Mouse (Mus musculus) neural tube, embryonic 11.5 days (tissue): ENCODE data around the gene Rwdd1. TPM values are rescaled to one million over a fixed set of nuclear protein-coding genes. Genes with fewer than 3 reads are reported as not detected.

ENCODE experiments used
- ATAC-seq: fragments of 200-750 bp; cut with Nextera tagmentation; 2 replicates; pipeline ENCODE4 v1.8.0; 2017; ENCODE audit warnings: moderate number of reproducible peaks, mild to moderate bottlenecking, moderate TSS enrichment, moderate library complexity; ENCODE audit not compliant: insufficient read depth, low FRiP score, low TSS enrichment
- DNase-seq: peaks from one replicate; pipeline ENCODE4 v3.0.0-alpha.2; 2015; ENCODE audit warnings: low spot score
- H3K27ac ChIP-seq: fragments of 300-500 bp; sonication (generic); 2 replicates; pipeline ENCODE4 v1.5.1; 2014; ENCODE audit warnings: low read depth, mild to moderate bottlenecking, low read length
- H3K27me3 ChIP-seq: fragments of 300-500 bp; sonication (generic); 2 replicates; pipeline ENCODE4 v1.6.1; 2014; ENCODE audit warnings: mild to moderate bottlenecking, low read length, mixed read lengths; ENCODE audit not compliant: control insufficient read depth, insufficient read depth
- H3K36me3 ChIP-seq: fragments of 300-500 bp; sonication (generic); 2 replicates; pipeline ENCODE4 v1.6.1; 2014; ENCODE audit warnings: mild to moderate bottlenecking, low read length, moderate library complexity, mixed read lengths; ENCODE audit not compliant: control insufficient read depth, insufficient read depth
- H3K4me1 ChIP-seq: fragments of 300-500 bp; sonication (generic); 2 replicates; pipeline ENCODE4 v1.6.1; 2014; ENCODE audit warnings: low read length, mixed read lengths; ENCODE audit not compliant: control insufficient read depth, insufficient read depth
- H3K4me2 ChIP-seq: fragments of 300-500 bp; sonication (generic); 2 replicates; pipeline ENCODE4 v1.6.1; 2014; ENCODE audit warnings: low read depth, mild to moderate bottlenecking, moderate library complexity
- H3K4me3 ChIP-seq: fragments of 300-500 bp; sonication (generic); 2 replicates; pipeline ENCODE4 v1.5.1; 2014; ENCODE audit warnings: low read depth, low read length
- H3K9ac ChIP-seq: fragments of 300-500 bp; sonication (generic); 2 replicates; pipeline ENCODE4 v1.6.1; 2014; ENCODE audit warnings: mild to moderate bottlenecking, low read length
- H3K9me3 ChIP-seq: fragments of 300-500 bp; sonication (generic); 2 replicates; pipeline ENCODE4 v1.6.1; 2016; ENCODE audit warnings: low read length; ENCODE audit not compliant: control insufficient read depth
- WGBS: fragments of 180-500 bp; shearing (Covaris S2); extraction: QIAGEN DNeasy Blood & Tissue Kit; methylation state at CpG from one replicate; pipeline ENCODE4 v1.1.7; 2014; 5-methylcytosine and 5-hydroxymethylcytosine counted together
- polyA plus RNA-seq: library from polyadenylated mRNA; unstranded; fragments of >200 nt; fragmentation: Nextera tagmentation; extraction: Ambion mirVana; gene quantifications from 2 replicates; pipeline ENCODE4 v1.2.1, GENCODE M21; 2014

Rwdd1 gene
- polyA plus RNA-seq, 1 experiment from 2014 or later = 150 TPM

DNA sequence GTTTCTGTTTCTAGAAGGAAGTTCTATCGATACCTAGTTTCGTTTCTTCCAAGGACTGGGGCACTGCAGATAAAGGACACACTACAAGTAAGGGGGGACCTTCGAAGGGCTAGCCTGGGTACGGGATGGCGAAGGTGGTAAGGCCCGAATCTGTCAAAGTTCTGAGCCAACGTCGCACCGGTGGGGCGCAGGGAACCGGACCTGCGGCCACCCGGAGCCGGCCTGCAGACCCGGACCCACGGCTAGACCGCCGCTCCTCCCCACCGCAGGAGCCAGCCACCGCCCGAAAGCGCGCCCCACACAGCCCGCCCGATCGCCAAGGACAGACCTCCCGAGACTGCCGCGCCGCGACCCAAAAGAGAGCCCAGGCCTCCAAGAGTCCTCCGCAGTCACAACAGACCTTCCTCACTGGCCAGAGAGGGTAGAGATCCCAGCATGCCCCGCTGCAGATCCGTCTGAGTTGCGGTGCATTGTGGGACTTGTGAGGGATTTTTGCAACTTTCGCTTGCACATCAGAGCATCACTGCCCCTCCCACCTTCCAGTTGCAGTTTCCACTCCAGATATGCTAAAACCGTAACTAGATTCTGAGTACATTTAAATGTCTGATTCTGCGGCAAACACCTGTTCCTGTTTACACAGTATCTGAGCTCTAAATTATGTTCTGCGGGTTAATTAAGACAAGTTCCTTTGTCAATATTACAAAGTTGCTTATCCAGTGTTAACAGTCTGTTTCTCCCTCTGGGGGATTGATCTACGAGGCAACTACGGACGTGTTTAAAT, 68.4 kb downstream of the Rwdd1 start, which contains the start of gene Zup1:
Gene Zup1, minus strand, starts transcription at position 467 of the 781 bp plus-strand sequence.
- no peaks in the 10 kb centered on the region for H3K36me3 ChIP-seq
- H3K9me3 ChIP-seq = no peaks in the 10 kb centered on the region
- H3K4me2 ChIP-seq = peak within 1 kb of the TSS; percentile 46
- 6% methylated on average over 42 of the region's 42 CpGs for WGBS
- H3K27ac ChIP-seq = 0 out of 2 replicates have a peak within 1 kb of the TSS, but pooled peaks have one; percentile 42
- peaks cover 6% of the 10 kb centered on the region; the same call in 1 of the 2 replicates for H3K4me1 ChIP-seq
- H3K27me3 ChIP-seq = no peaks in the 10 kb centered on the region
- DNase-seq (peak; percentile 85), ATAC-seq (peak; percentile 93)
- H3K4me3 ChIP-seq = peak within 1 kb of the TSS; percentile 73
- H3K9ac ChIP-seq = peak within 1 kb of the TSS; percentile 90

Other genes starting within 250 kb of the Rwdd1 start
- gene Sult3a2, start 232.9 kb downstream of the Rwdd1 start, polyA plus RNA-seq = not detected in 2 replicates
- gene Sult3a1, start 161.9 kb downstream of the Rwdd1 start, polyA plus RNA-seq = not detected in 2 replicates
- 0.09 TPM in 1 of 2 replicates, not detected in the other for gene Rsph4a, start 114.5 kb downstream of the Rwdd1 start, polyA plus RNA-seq
- 23.4 and 23.8 TPM in 2 replicates for gene Zup1, start 68.4 kb downstream of the Rwdd1 start, polyA plus RNA-seq
- gene Trappc3l, start 18.0 kb upstream of the Rwdd1 start, polyA plus RNA-seq = not detected in 2 replicates
- not detected in 2 replicates for gene Calhm4, start 24.7 kb upstream of the Rwdd1 start, polyA plus RNA-seq
- 0.13 and 0.19 TPM in 2 replicates for gene Calhm5, start 76.9 kb upstream of the Rwdd1 start, polyA plus RNA-seq
- gene Calhm6, start 108.4 kb upstream of the Rwdd1 start, polyA plus RNA-seq = 0.37 TPM in 1 of 2 replicates, not detected in the other
- gene Dse, start 188.1 kb upstream of the Rwdd1 start, polyA plus RNA-seq = 28.2 and 32.6 TPM in 2 replicates